Mouse (Mus musculus) brain, embryonic 14.5 days (tissue): ENCODE results near the gene Arpc1b.

Source experiments
- CTCF ChIP-seq: fragments of 200-500 bp; IDR thresholded peaks from 2 replicates; pipeline ENCODE4 v1.5.1; 2012; ENCODE audit warnings: inconsistent platforms, mild to moderate bottlenecking, moderate library complexity, borderline replicate concordance; ENCODE audit not compliant: insufficient read depth, insufficient read length; ENCODE audit errors: extremely low read depth
- POLR2A ChIP-seq: fragments of 200-500 bp; IDR thresholded peaks from 2 replicates; pipeline ENCODE4 v1.6.1; 2012; ENCODE audit warnings: mild to moderate bottlenecking, inconsistent platforms, borderline replicate concordance; ENCODE audit not compliant: poor library complexity, insufficient read depth, insufficient read length, severe bottlenecking; ENCODE audit errors: extremely low read depth

DNA sequence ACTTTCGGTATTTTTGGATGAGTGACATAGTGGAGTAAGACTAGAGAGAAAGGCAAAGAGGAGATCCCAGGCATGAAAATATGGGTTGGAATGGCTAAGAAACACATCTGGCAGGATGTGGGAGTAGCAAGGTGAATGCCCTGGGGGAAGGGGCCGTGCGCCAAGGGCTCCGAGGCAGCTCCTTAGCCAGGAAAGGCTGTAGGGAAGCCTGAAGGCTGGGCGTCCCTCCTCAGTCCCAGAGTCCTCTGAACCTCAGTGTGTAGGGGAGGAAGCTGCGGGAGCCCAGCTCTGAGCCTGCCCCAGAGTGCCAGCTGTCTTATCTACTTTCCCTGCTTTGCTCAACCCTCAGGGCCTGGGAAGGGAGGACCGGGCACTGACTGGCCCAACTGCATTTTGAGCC, 6.9 kb downstream of the Arpc1b start:
- TF ChIP-seq CTCF (no peak), POLR2A (no peak)
